Mouse (Mus musculus) kidney, adult 2 months (tissue): ENCODE measurements at regions not wholly inside any gene's neighbourhood (a gene's known extent, or its start where the extent isn't known, plus 50 kb on each side); places are given as distances from the start of the nearest gene placed in this dataset.
A peak's percentile ranks its signal among the peaks of the same experiment; 100 is the strongest.

ENCODE experiments used
- DNase-seq: peaks from one replicate; pipeline ENCODE4 v3.0.0; 2021
- H3K27ac ChIP-seq: fragments of 200-500 bp; 2 replicates; pipeline ENCODE4 v1.5.1; 2012; ENCODE audit warnings: low read depth, low read length, control low read depth, inconsistent platforms; ENCODE audit not compliant: insufficient read depth
- H3K27me3 ChIP-seq: fragments of 200-500 bp; replicated peaks from 2 replicates; pipeline ENCODE4 v1.6.1; 2012; ENCODE audit warnings: mild to moderate bottlenecking, moderate library complexity, low read length, inconsistent platforms; ENCODE audit not compliant: control insufficient read depth, insufficient read depth
- H3K36me3 ChIP-seq: fragments of 200-500 bp; 2 replicates; pipeline ENCODE4 v1.6.1; 2012; ENCODE audit warnings: mild to moderate bottlenecking, moderate library complexity, low read length, inconsistent platforms; ENCODE audit not compliant: control insufficient read depth, insufficient read depth
- H3K4me1 ChIP-seq: fragments of 200-500 bp; 2 replicates; pipeline ENCODE4 v1.6.1; 2011; ENCODE audit warnings: low read length; ENCODE audit not compliant: control insufficient read depth, insufficient read depth
- H3K4me3 ChIP-seq: fragments of 200-500 bp; 2 replicates; pipeline ENCODE4 v1.5.1; 2011; ENCODE audit warnings: mild to moderate bottlenecking, low read depth, low read length, control low read depth; ENCODE audit not compliant: insufficient read depth
- CTCF ChIP-seq: fragments of 200-500 bp; conservative IDR thresholded peaks from 2 replicates; pipeline ENCODE4 v1.5.1; 2011; ENCODE audit warnings: low read depth, mild to moderate bottlenecking, control low read depth, low read length, moderate library complexity, mixed read lengths; ENCODE audit not compliant: insufficient read depth, insufficient read length
- POLR2A ChIP-seq: fragments of 200-500 bp; IDR thresholded peaks from one replicate; pipeline ENCODE4 v1.6.1; 2011; ENCODE audit warnings: low read depth, low read length, control low read depth
- WGBS: fragments of 180-500 bp; shearing (Covaris S2); methylation state at CpG from one replicate; pipeline ENCODE4 v1.1.7; 2018; 5-methylcytosine and 5-hydroxymethylcytosine counted together

- WGBS: 93% methylated on average over 2 of the region's 2 CpGs
- no peaks in the 10 kb centered on the region for H3K36me3 ChIP-seq
- H3K4me1 ChIP-seq: no peaks in the 10 kb centered on the region
- H3K4me3 ChIP-seq: no peak overlapping the region
- no peak overlapping the region for H3K27ac ChIP-seq
- TF ChIP-seq POLR2A (no peak), CTCF (no peak)
- DNase-seq: no peak
- H3K27me3 ChIP-seq: no peaks in the 10 kb centered on the region
These were observed 115.5 kb downstream of the Cd83 start for GRCm38 (mm10) chr13:43900115-43900514.

GRCm38 (mm10) chr13:43900758-43901157 is 116.2 kb downstream of the Cd83 start:
- H3K27me3 ChIP-seq: no peaks in the 10 kb centered on the region
- 75% methylated on average over 7 of the region's 7 CpGs for WGBS

GRCm38 (mm10) chr13:43903391-43903790 is 118.8 kb downstream of the Cd83 start:
- DNase-seq: peak; percentile 70

More at GRCm38 (mm10) chr13:43900758-43901157, 116.2 kb downstream of the Cd83 start:
- TF ChIP-seq POLR2A: no peak
- Histone ChIP-seq H3K4me1 (no peaks in the 10 kb centered on the region), H3K36me3 (no peaks in the 10 kb centered on the region), H3K4me3 (no peak overlapping the region), H3K27ac (no peak overlapping the region)
- DNase-seq: peak; percentile 17

DNA sequence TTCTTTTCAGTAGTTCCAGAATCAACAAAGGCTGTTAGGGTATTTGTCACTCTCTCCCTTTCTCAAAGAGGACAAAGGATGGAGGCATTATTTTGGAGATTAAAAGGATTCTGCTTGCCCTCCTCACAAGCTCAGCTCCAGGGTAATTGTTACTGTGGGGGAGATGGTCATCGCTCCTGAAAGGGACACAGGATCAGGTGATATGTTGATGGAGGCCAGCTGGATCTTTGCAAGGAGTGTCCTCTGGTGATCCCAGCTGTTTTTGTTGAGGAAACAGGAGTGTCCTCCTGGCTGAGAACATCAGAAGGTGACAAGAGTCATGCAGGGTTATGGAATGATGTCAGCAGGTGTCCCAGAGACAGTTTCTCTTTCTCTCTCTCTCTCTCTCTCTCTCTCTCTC is 119.7 kb downstream of the Cd83 start:
- 71% methylated on average over 1 of the region's 1 CpGs for WGBS
- Histone ChIP-seq H3K27me3 (no peaks in the 10 kb centered on the region), H3K4me3 (no peak overlapping the region), H3K27ac (no peak overlapping the region), H3K36me3 (no peaks in the 10 kb centered on the region), H3K4me1 (no peaks in the 10 kb centered on the region)
- DNase-seq: no peak
- no peak for TF ChIP-seq CTCF
- TF ChIP-seq POLR2A: no peak

More at GRCm38 (mm10) chr13:43903391-43903790, 118.8 kb downstream of the Cd83 start:
- TF ChIP-seq POLR2A (no peak), CTCF (no peak)
- no peak overlapping the region for H3K27ac ChIP-seq
- H3K27me3 ChIP-seq: no peaks in the 10 kb centered on the region
- no peak overlapping the region for H3K4me3 ChIP-seq
- no peaks in the 10 kb centered on the region for H3K4me1 ChIP-seq
- no peaks in the 10 kb centered on the region for H3K36me3 ChIP-seq

DNA sequence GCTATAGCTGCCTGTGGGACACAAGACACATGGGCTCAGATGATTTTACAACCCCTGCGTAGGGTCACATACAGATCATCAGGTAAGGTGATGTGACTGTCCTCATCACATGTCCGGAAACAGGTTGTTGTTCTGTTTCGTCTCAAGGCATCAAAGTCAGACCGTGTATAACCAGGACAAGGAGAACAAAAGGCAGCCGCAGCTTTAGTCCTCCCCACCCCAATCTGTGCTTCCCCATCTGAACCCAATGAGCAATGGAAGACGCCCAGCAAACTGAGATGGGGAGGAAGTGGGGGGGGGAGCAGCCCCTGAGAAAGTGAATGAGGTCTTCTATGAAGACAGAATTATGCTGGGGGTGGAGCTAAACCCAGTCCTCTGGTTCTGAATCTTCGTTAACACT is 121.7 kb downstream of the Cd83 start:
- no peak overlapping the region for H3K4me3 ChIP-seq
- no peaks in the 10 kb centered on the region for H3K4me1 ChIP-seq
- DNase-seq: no peak
- no peaks in the 10 kb centered on the region for H3K27me3 ChIP-seq
- H3K27ac ChIP-seq: no peak overlapping the region
- TF ChIP-seq CTCF (no peak), POLR2A (no peak)
- no peaks in the 10 kb centered on the region for H3K36me3 ChIP-seq
- WGBS: 76% methylated on average over 7 of the region's 7 CpGs

- no peaks in the 10 kb centered on the region for H3K4me1 ChIP-seq
- WGBS: 52% methylated on average over 8 of the region's 8 CpGs
- no peaks in the 10 kb centered on the region for H3K27me3 ChIP-seq
- H3K4me3 ChIP-seq: no peak overlapping the region
- no peak overlapping the region for H3K27ac ChIP-seq
- no peak for TF ChIP-seq CTCF
- TF ChIP-seq POLR2A: no peak
- no peak for DNase-seq
- H3K36me3 ChIP-seq: no peaks in the 10 kb centered on the region
These were observed 122.8 kb downstream of the Cd83 start for GRCm38 (mm10) chr13:43907425-43907824.

GRCm38 (mm10) chr13:43908041-43908644 is 123.6 kb downstream of the Cd83 start:
- WGBS: 69% methylated on average over 16 of the region's 16 CpGs
- TF ChIP-seq POLR2A (no peak), CTCF (no peak)
- Histone ChIP-seq H3K27ac (no peak overlapping the region), H3K4me3 (no peak overlapping the region), H3K4me1 (no peaks in the 10 kb centered on the region), H3K27me3 (no peaks in the 10 kb centered on the region), H3K36me3 (no peaks in the 10 kb centered on the region)
- no peak for DNase-seq

DNA sequence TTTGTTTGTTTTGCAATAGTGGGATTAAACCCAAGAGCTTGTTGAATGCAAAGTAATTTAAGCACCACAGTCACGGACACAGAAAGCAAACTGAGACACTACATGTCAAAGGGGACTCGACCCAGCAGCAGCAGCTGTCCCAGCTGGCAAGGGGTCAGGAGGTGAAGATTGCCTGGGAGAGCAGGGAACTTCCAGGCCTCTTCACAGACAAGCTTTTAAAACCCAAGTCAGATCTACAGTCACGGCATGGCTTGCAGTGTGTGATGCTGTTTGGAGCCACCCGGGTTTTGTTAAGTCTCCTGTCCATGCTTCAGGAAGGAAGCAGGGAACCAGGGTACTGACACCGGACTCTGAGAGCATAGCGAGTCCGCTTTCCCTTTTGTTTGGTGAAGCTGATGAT is 125.4 kb downstream of the Cd83 start:
- Histone ChIP-seq H3K36me3 (no peaks in the 10 kb centered on the region), H3K4me1 (no peaks in the 10 kb centered on the region), H3K27ac (no peak overlapping the region), H3K4me3 (no peak overlapping the region), H3K27me3 (no peaks in the 10 kb centered on the region)
- WGBS: 58% methylated on average over 7 of the region's 7 CpGs
- DNase-seq: no peak
- no peak for TF ChIP-seq POLR2A
- no peak for TF ChIP-seq CTCF
